Mouse (Mus musculus): ENCODE data around the gene Eif3a.
A peak's percentile ranks its signal among the peaks of the same experiment; 100 is the strongest.

The Eif3a gene

GRCm38 (mm10) chr19:60758896-60759835 lies 31.3 kb downstream of the Eif3a start:
- DNase-seq (ENCODE audit: low spot score) = no peak

- DNase-seq (ENCODE audit: low spot score) = no peak
These were observed 33.2 kb downstream of the Eif3a start for GRCm38 (mm10) chr19:60757099-60757785.

- peak; percentile 50 for DNase-seq (ENCODE audit: low spot score)
These were observed 34.0 kb downstream of the Eif3a start for GRCm38 (mm10) chr19:60756192-60757098.

GRCm38 (mm10) chr19:60755438-60756191 lies 34.8 kb downstream of the Eif3a start, which contains the start of gene Nanos1:
Nanos1 (plus strand) TSS chr19:60755987.
- peak; percentile 92 for DNase-seq (ENCODE audit: low spot score)

DNA sequence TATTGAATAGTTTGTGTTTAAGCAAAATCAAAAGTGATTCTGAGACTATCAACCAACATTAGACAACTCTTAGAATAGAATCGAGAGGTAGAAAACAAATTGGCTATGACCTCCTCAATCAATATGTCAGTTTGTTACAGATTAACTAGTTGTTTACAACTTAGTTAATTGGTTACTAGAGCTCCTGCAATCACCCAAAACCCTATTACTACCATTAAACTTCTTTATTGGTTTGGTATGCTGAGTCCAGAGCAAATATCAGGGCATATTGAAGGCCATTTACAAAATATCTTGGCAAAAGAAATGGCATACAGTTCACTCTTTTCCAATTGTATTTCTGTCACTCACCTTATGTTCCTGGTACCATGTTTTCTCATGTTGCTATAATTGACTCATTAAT lies 42.7 kb downstream of the Eif3a start:
- DNase-seq (ENCODE audit: low spot score) = no peak

DNA sequence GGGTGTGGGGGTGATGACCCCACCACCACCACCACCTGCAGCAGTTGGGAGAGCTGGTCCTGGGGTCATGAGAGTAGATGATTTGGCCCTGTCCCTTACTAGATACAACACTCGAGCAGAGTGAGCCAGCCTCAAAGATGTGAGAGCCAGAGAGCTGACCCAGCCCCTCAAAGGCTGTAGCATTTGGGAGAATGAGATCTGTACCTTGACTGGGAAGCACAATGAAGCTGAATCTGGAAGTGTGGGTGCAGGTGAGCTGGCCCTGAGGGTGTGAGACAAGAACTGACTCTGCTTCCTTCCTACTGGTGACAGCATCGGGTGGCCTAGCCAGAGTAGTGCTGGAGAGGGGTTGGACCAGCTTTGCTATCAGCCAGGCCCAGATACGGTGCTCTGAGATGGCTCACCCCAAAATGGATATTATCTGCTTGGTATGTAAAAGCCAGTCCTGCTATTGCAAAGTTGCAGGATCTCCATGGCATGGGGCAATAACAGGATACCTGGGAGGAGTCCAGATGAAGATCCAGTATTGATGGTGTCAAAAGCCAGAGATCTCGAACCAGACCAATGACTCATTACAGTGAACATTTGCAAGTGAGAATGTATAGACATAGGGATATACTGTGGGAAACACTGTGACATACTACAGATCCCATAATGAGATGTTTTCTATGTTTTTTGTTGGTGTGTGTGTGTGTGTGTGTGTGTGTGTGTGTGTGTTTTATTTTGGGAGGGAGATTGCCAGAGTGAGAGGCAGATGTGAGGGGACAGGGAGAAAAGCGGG lies 46.5 kb downstream of the Eif3a start:
- no peak for DNase-seq (ENCODE audit: low spot score)

GRCm38 (mm10) chr19:60740560-60740959 lies 49.9 kb downstream of the Eif3a start:
- no peak for DNase-seq (ENCODE audit: low spot score)

DNA sequence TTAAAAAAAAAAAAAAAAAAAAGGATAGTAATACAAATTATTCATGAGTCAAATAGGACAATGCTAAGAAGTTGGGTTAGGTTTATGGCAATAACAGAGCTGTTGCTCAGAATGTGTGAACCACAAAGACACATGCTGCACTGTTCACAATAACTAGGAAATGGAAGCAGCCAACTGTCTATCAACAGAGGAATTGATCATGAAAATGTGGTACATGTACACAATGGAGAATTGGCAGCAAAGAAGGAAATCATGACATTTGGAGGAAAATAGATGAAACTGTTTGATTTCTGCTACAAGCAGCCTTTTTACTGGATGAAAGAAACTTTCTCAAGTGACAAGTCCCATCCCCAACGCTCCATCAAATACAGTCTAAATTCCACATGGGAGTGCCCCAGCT lies 58.5 kb downstream of the Eif3a start:
- DNase-seq (ENCODE audit: low spot score) = no peak

- DNase-seq (ENCODE audit: low spot score) = no peak
These were observed 59.2 kb downstream of the Eif3a start for GRCm38 (mm10) chr19:60731299-60731698.

- peak; percentile 77 for DNase-seq (ENCODE audit: low spot score)
These were observed 60.1 kb downstream of the Eif3a start for GRCm38 (mm10) chr19:60730281-60730852.

DNA sequence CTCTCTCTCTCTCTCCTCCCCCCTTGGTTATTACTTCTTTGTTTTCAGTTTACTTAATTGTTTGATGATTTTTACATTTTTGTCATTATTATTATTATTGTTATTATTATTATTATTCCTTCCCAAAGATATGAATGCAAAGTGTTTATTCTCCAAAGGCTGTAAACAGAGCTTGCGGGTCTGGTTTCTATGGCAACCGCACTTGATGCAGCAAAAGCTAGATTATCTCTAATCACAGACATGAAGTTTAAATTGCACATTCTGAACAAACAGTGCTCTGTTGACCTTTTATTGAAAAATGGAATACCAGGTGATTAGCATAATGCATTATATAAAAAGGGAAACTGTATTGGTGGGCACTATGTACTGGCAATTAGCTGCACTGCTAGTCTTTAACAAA lies 74.1 kb downstream of the Eif3a start:
- DNase-seq (ENCODE audit: low spot score) = no peak

DNA sequence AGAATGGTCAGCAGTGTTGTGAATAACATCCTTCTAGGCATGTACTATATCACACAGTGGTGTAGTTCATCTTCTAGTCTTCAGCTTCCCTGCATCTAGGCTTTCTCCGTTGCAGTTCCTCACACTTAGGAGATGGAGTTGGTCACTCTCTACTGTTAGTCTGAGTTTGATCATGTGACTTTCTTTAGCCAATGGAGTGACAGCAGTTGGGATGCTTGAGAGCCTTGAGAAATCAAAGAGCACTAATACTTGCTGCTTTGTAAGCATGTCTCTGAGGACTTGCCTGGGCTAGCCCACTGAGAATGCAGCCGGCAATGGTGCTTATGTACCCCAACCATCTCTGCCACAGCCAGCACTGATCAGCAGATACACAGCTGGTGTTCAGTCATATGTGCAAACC lies 77.9 kb downstream of the Eif3a start:
- DNase-seq (ENCODE audit: low spot score) = no peak
